Mouse (Mus musculus): ENCODE measurements around the gene Klhl6. TPM values are rescaled to one million over a fixed set of nuclear protein-coding genes. Genes with fewer than 3 reads are reported as not detected.
"Not testable (repeated sequence)": the region's sequence is repeated elsewhere in the genome, so short reads cannot be mapped to it uniquely, and the experiment has no call there.

Gene Klhl6
- 6.1 and 6.9 TPM in 2 replicates for polyA plus RNA-seq (2015; fragmentation: Nextera tagmentation; extraction: Ambion mirVana)

DNA sequence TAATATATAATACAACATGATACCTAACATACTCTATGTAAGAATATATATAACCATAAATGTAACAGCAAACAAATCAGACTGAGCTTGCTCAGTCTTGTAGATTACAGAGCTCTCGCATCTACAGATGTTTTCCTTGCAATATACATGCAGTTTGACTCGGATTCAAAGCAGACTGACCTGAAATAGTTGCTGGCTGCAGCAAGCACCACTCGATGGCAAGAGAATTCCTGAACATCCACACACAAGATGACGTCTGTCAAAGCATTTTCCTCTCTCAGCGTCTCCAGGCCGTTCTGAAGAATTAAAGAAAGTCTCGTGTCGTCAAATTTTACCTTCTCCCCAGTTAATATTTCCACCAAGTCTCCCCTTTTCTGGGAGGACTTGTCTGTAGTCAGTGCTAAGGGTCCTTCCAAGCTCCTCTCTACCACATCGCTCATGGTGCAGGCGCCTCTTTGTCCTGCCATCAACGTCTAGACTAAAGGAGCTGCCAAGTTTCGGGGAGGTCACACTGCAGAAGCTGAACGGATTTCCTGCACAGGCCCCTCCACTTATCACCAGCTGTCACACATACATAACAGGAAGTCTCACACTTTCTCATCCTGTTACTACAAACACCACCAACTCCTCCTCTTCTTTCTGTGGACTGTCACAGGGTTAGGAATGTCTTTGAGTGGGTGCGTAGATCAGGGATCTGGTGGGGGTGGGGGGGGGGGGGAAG, at the start of gene Klhl6:
Gene Klhl6, minus strand, starts transcription at position 501 of the 721 bp plus-strand sequence.
- no peak within 1 kb of the TSS; the same call in 1 of the 2 replicates for H3K4me3 ChIP-seq
- H3K9me3 ChIP-seq = no peaks in the 10 kb centered on the region
- no peak within 1 kb of the TSS for H3K4me2 ChIP-seq
- 74% methylated on average over 14 of the region's 14 CpGs for WGBS
- no peak within 1 kb of the TSS for H3K27ac ChIP-seq
- no peaks in the 10 kb centered on the region for H3K4me1 ChIP-seq (replicated peaks)
- no peak within 1 kb of the TSS for H3K9ac ChIP-seq
- no peak for ATAC-seq (ENCODE audit: low FRiP score)
- no peaks in the 10 kb centered on the region for H3K36me3 ChIP-seq
- H3K27me3 ChIP-seq = no peaks in the 10 kb centered on the region

DNA sequence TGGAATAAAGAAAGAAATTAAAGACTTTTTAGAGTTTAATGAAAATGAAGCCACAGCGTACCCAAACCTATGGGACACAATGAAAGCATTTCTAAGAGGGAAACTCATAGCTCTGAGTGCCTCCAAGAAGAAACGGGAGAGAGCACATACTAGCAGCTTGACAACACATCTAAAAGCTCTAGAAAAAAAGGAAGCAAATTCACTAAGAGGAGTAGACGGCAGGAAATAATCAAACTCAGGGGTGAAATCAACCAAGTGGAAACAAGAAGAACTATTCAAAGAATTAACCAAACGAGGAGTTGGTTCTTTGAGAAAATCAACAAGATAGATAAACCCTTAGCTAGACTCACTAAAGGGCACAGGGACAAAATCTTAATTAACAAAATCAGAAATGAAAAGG, 44.4 kb upstream of the Klhl6 start:
- H3K9me3 ChIP-seq, H3K4me3 ChIP-seq: not testable (repeated sequence)

DNA sequence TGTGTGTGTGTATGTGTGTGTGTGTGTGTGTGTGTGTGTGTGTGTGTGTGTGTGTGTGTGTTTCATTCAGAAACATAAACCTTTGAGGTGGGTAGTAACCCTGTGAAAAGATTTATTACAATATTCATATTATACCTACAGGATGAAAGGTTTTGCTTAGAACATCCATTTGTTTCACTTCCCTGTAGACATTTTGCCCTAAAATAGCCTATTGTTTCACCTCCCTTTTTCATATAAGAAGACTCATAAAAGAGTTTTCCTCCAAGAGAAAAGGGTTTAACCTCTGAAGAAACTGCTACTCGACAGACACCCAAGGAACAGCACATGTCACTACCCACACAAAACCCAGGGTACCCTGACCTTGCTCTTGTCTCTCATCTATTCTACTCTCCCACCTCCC, 40.0 kb upstream of the Klhl6 start:
- ATAC-seq (ENCODE audit: low FRiP score) = no peak
- no peaks in the 10 kb centered on the region for H3K36me3 ChIP-seq
- no peak overlapping the region for H3K4me3 ChIP-seq
- WGBS = 83% methylated on average over 1 of the region's 1 CpGs
- H3K9ac ChIP-seq = no peak overlapping the region
- no peaks in the 10 kb centered on the region for H3K9me3 ChIP-seq
- H3K27me3 ChIP-seq = no peaks in the 10 kb centered on the region
- H3K4me1 ChIP-seq (replicated peaks) = no peaks in the 10 kb centered on the region
- H3K27ac ChIP-seq = no peak overlapping the region
- H3K4me2 ChIP-seq = no peak overlapping the region

More for the DNA sequence above, 44.4 kb upstream of the Klhl6 start:
- 87% methylated on average over 2 of the region's 4 CpGs for WGBS
- H3K27me3 ChIP-seq; H3K4me2 ChIP-seq; H3K4me1 ChIP-seq (replicated peaks); H3K9ac ChIP-seq; ATAC-seq (ENCODE audit: low FRiP score); H3K27ac ChIP-seq; H3K36me3 ChIP-seq: not testable (repeated sequence)

DNA sequence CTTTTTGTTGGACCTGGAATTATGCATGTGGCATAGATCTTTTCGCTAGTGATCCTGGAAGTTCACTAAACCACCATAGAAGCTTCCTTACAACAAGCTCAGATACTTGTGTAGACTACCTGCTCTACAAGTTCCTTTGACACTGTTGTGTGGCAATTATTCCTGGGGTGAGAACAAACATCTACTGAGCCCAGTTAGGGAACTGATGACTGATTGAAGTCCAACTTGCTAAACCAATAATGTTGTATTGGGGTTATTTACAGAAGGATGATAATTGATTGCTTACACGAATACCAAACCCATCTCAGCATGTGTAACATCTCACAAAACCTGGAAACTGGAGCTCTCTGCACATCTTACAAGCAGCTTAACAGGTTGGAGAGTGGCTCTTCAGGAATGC, 39.0 kb upstream of the Klhl6 start:
- no peaks in the 10 kb centered on the region for H3K36me3 ChIP-seq
- no peak for ATAC-seq (ENCODE audit: low FRiP score)
- 83% methylated on average over 2 of the region's 2 CpGs for WGBS

DNA sequence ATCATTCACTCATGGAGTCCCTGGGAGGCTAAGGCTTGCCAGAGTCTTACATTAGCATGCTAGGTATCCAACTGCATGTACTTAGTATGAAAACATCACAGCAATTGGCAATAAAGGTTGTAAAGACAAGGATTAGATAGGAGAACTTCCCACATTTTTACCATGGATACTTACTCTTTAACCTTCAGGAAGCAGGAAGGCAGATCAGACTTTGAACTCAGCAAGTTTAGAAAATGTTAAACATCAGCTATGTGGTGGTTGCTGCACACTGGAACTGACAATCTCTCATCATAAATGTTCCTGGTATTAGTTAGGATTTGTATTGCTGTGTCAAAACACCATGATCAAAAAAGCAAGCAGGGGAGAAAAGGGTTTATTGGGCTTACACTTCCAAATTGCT, 29.8 kb upstream of the Klhl6 start:
- no peak overlapping the region for H3K27ac ChIP-seq
- no peak for ATAC-seq (ENCODE audit: low FRiP score)
- no peaks in the 10 kb centered on the region for H3K27me3 ChIP-seq
- no peak overlapping the region for H3K9ac ChIP-seq
- H3K4me1 ChIP-seq (replicated peaks) = no peaks in the 10 kb centered on the region
- no peak overlapping the region for H3K4me2 ChIP-seq
- no peaks in the 10 kb centered on the region for H3K9me3 ChIP-seq
- H3K36me3 ChIP-seq = no peaks in the 10 kb centered on the region
- H3K4me3 ChIP-seq = no peak overlapping the region

More for the DNA sequence above, 39.0 kb upstream of the Klhl6 start:
- Histone ChIP-seq H3K27ac (no peak overlapping the region), H3K9ac (no peak overlapping the region), H3K4me1 (replicated peaks) (no peaks in the 10 kb centered on the region), H3K27me3 (no peaks in the 10 kb centered on the region), H3K9me3 (no peaks in the 10 kb centered on the region), H3K4me3 (no peak overlapping the region), H3K4me2 (no peak overlapping the region)

DNA sequence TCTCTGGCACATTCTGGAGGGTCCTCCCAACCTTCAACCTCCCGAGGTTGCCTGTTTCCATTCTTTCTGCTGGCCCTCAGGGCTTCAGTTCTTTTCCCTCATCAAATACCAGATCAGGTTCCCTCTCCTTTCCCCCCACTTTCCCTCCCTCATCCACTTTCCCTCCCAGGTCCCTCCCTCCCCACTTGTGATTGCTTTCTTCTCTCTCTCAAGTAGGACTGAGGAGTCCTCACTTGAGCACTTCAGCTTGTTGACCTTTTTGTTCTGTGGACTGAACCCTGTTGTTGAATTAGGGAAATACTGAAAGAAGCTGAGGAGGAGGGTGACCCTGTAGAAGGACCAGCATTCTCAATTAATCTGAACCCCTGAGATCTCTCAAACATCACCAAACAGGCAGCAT, 23.2 kb upstream of the Klhl6 start:
- no peak overlapping the region for H3K27ac ChIP-seq
- no peak overlapping the region for H3K4me2 ChIP-seq
- H3K4me1 ChIP-seq (replicated peaks) = no peaks in the 10 kb centered on the region
- no peaks in the 10 kb centered on the region for H3K36me3 ChIP-seq
- H3K9me3 ChIP-seq = no peaks in the 10 kb centered on the region
- H3K4me3 ChIP-seq = no peak overlapping the region
- WGBS = 70% methylated on average over 1 of the region's 1 CpGs
- ATAC-seq (ENCODE audit: low FRiP score) = no peak
- H3K9ac ChIP-seq = no peak overlapping the region
- H3K27me3 ChIP-seq = no peaks in the 10 kb centered on the region

DNA sequence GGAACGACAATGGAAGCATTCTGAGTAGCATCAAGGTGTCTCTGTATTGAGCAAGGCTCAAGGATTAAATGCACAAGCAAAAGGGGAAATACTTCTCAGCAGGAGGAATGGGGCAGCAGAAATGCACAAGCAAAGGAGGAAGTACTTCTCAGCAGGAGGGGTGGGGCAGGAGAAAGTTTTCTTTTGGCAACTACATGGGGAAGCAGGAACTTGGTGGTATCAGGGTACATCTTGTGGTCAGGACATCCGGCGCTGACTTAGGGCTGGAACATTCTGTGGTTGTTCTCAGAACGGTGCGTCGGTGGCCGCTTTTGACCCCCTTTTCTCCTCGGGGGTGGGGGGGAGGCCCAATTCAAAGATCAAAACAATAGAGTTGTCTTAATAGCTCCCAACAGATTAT, 17.4 kb upstream of the Klhl6 start:
- H3K9ac ChIP-seq; H3K9me3 ChIP-seq; H3K27me3 ChIP-seq; H3K36me3 ChIP-seq; H3K4me3 ChIP-seq; H3K4me1 ChIP-seq (replicated peaks); H3K27ac ChIP-seq; ATAC-seq (ENCODE audit: low FRiP score); H3K4me2 ChIP-seq: not testable (repeated sequence)
- WGBS = 85% methylated on average over 8 of the region's 8 CpGs

DNA sequence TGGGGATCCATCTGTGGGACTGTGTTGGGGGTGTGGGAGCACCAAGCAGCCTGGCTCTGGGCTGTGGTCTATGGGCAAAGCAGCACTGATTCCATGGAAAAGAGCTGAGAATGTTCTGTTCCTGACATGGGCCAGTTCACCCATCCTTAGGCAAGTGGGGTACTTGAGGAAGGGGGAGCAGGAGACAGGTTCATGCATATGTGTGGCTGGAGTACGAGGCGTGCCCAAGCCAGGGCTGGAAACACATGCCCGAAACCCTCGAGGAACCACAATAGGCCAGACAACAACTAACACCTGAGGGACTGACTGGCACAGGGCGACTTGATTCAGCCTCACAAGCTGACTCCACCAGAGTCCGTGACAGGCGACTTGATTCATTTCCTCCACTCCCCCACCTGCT, 14.8 kb upstream of the Klhl6 start:
- H3K36me3 ChIP-seq = no peaks in the 10 kb centered on the region
- H3K9me3 ChIP-seq = no peaks in the 10 kb centered on the region
- 88% methylated on average over 7 of the region's 7 CpGs for WGBS
- H3K27me3 ChIP-seq = no peaks in the 10 kb centered on the region
- no peaks in the 10 kb centered on the region for H3K4me1 ChIP-seq (replicated peaks)
- no peak overlapping the region for H3K4me2 ChIP-seq
- H3K27ac ChIP-seq = no peak overlapping the region
- H3K4me3 ChIP-seq = no peak overlapping the region
- no peak for ATAC-seq (ENCODE audit: low FRiP score)
- H3K9ac ChIP-seq = no peak overlapping the region

DNA sequence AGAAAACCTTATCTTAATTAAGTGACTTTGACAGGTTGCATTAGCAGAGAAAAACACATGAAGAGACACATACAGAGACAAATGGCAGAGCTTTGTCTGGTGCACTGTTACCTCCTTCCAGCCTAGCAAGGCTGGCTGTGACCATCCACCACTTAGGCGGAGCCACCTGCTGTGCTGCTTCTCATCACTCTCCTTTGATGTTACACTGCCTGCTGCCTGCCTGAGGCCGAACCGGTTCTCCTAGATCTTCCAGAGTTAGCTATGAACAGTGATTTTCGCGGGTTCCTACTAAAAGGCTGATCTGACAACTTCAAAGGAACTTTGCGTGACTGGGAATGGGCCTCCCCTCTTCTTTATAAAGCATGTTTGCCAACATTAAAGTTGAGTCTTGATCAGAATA, 14.1 kb upstream of the Klhl6 start:
- not testable (repeated sequence) for ATAC-seq (ENCODE audit: low FRiP score); H3K4me1 ChIP-seq (replicated peaks); H3K9me3 ChIP-seq; H3K27ac ChIP-seq; H3K36me3 ChIP-seq; H3K4me2 ChIP-seq; H3K9ac ChIP-seq; H3K4me3 ChIP-seq; H3K27me3 ChIP-seq
- 16% methylated on average over 6 of the region's 6 CpGs for WGBS

DNA sequence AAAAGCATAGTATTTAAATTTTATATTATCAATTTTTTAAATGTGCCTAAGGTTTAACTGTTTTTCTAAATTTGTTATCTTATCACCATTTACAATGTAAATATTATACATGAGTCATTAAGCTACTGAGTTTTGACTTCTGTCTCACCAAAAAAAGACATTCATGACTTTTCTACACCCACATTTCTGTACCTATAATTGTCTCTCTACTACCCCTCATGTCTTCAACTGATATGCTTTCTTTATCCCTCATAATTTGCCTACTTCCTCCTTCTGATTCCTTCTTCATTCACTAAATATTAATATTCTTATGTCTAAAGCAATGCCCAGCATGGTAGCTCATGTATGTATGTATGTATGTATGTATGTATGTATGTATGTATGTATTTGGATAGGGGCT, 13.0 kb upstream of the Klhl6 start:
- Histone ChIP-seq H3K4me1 (replicated peaks) (no peaks in the 10 kb centered on the region), H3K27ac (no peak overlapping the region), H3K27me3 (no peaks in the 10 kb centered on the region), H3K9ac (no peak overlapping the region), H3K9me3 (no peaks in the 10 kb centered on the region), H3K4me3 (no peak overlapping the region), H3K36me3 (no peaks in the 10 kb centered on the region), H3K4me2 (no peak overlapping the region)
- ATAC-seq (ENCODE audit: low FRiP score) = no peak

DNA sequence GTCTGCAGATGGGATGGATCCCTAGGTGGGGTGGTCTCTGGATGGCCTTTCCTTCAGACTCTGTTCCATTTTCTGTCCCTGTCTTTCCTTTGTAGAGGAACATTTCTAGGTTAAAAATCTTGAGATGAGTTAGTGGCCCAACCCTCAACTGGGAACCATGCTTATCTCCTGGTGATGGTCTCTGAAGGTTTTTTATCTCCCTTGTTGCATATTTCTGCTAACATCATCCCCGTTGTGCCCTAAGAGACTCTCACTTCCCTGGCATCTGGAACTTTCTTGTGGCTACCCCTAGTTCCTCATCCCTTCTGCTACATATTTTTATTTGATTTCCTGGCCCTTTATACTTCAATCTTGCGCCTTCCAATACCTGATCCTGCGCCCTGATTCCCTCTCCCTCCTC, 10.4 kb upstream of the Klhl6 start:
- H3K36me3 ChIP-seq = no peaks in the 10 kb centered on the region
- WGBS = 86% methylated on average over 3 of the region's 3 CpGs
- no peak overlapping the region for H3K9ac ChIP-seq
- no peak overlapping the region for H3K4me2 ChIP-seq
- ATAC-seq (ENCODE audit: low FRiP score) = no peak
- H3K27ac ChIP-seq = no peak overlapping the region
- no peak overlapping the region for H3K4me3 ChIP-seq
- no peaks in the 10 kb centered on the region for H3K4me1 ChIP-seq (replicated peaks)
- H3K9me3 ChIP-seq = peaks cover 4% of the 10 kb centered on the region
- H3K27me3 ChIP-seq = no peaks in the 10 kb centered on the region

DNA sequence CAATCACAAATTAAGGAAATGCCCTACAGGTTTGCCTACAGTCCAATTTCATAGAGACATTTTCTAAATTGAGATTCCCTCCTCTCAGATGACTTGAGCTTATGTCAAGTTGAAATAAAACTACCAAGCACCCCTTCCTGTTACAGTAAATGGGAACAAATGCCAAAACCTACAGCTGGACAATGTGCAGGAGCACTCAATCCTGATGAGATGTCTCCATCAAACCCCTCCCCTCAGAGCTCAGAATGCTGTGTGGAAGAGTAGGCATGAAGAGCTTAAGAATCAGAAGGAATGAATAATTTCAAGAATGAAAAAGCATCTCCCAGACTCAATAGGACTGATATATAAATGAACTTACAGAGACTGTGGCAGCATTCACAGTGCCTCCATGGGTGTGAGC, 7.7 kb upstream of the Klhl6 start:
- H3K36me3 ChIP-seq = no peaks in the 10 kb centered on the region
- H3K9me3 ChIP-seq = peaks cover 4% of the 10 kb centered on the region
- H3K4me2 ChIP-seq = no peak overlapping the region
- H3K4me1 ChIP-seq (replicated peaks) = no peaks in the 10 kb centered on the region
- no peak for ATAC-seq (ENCODE audit: low FRiP score)
- no peak overlapping the region for H3K4me3 ChIP-seq
- no peak overlapping the region for H3K9ac ChIP-seq
- H3K27ac ChIP-seq = no peak overlapping the region
- no peaks in the 10 kb centered on the region for H3K27me3 ChIP-seq

DNA sequence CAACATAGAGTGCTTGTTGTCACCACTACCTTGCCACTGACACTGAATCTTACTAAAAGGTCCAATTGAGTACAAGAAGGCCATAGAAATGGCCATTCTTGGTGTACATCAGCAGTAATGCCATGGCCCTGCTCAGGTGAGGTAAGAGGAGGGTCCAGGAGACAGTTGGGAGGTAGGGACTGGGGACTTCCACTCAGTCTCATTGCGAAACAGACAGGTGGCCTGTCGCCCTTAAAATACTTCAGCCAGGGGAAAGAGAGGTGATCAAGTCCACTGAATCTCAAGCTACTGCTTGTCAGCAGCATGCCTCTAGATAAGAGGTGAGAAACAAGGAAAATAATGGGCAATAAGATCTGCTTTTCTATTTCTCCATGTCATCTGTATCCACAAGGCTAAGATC, 4.8 kb upstream of the Klhl6 start:
- Histone ChIP-seq H3K27me3 (no peaks in the 10 kb centered on the region), H3K27ac (no peak overlapping the region), H3K4me2 (no peak overlapping the region), H3K4me3 (no peak overlapping the region), H3K9ac (no peak overlapping the region), H3K4me1 (replicated peaks) (no peaks in the 10 kb centered on the region), H3K9me3 (peaks cover 4% of the 10 kb centered on the region), H3K36me3 (no peaks in the 10 kb centered on the region)
- no peak for ATAC-seq (ENCODE audit: low FRiP score)
- WGBS = 92% methylated on average over 2 of the region's 2 CpGs

All from hindbrain, embryonic 13.5 days (tissue).